Mouse (Mus musculus): ENCODE measurements around the gene Cnppd1. TPM values are rescaled to one million over a fixed set of nuclear protein-coding genes. Genes with fewer than 3 reads are reported as not detected.

Gene Cnppd1
- polyA plus RNA-seq, 1 experiment from 2014 or later, result 48.1 TPM

Other genes starting within 250 kb of the Cnppd1 start
- gene Cryba2, start 249.6 kb downstream of the Cnppd1 start, polyA plus RNA-seq (2016; fragmentation: Nextera tagmentation; extraction: Ambion mirVana), result not detected in 2 replicates
- gene Cfap65, start 207.1 kb downstream of the Cnppd1 start, polyA plus RNA-seq (2016; fragmentation: Nextera tagmentation; extraction: Ambion mirVana), result 0.24 and 0.55 TPM in 2 replicates
- gene Ihh, start 191.0 kb downstream of the Cnppd1 start, polyA plus RNA-seq (2016; fragmentation: Nextera tagmentation; extraction: Ambion mirVana), result 0.19 TPM in 1 of 2 replicates, not detected in the other
- gene Nhej1, start 17.5 kb downstream of the Cnppd1 start, polyA plus RNA-seq (2016; fragmentation: Nextera tagmentation; extraction: Ambion mirVana), result 10.1 and 10.9 TPM in 2 replicates
- not detected in 2 replicates for gene Slc23a3, start 8.8 kb downstream of the Cnppd1 start, polyA plus RNA-seq (2016; fragmentation: Nextera tagmentation; extraction: Ambion mirVana)
- gene Retreg2, start 67 bp upstream of the Cnppd1 start, polyA plus RNA-seq (2016; fragmentation: Nextera tagmentation; extraction: Ambion mirVana), result 63.5 and 70.6 TPM in 2 replicates
- 30.4 and 32.8 TPM in 2 replicates for gene Zfand2b, start 25.9 kb upstream of the Cnppd1 start, polyA plus RNA-seq (2016; fragmentation: Nextera tagmentation; extraction: Ambion mirVana)
- 30.8 and 36.3 TPM in 2 replicates for gene Abcb6, start 37.7 kb upstream of the Cnppd1 start, polyA plus RNA-seq (2016; fragmentation: Nextera tagmentation; extraction: Ambion mirVana)
- 21.5 and 23.4 TPM in 2 replicates for gene Ankzf1, start 49.4 kb upstream of the Cnppd1 start, polyA plus RNA-seq (2016; fragmentation: Nextera tagmentation; extraction: Ambion mirVana)
- 29.1 and 29.9 TPM in 2 replicates for gene Atg9a, start 49.5 kb upstream of the Cnppd1 start, polyA plus RNA-seq (2016; fragmentation: Nextera tagmentation; extraction: Ambion mirVana)
- gene Glb1l, start 68.1 kb upstream of the Cnppd1 start, polyA plus RNA-seq (2016; fragmentation: Nextera tagmentation; extraction: Ambion mirVana), result 22.6 and 22.7 TPM in 2 replicates
- 122 and 132 TPM in 2 replicates for gene Stk16, start 68.1 kb upstream of the Cnppd1 start, polyA plus RNA-seq (2016; fragmentation: Nextera tagmentation; extraction: Ambion mirVana)
- 8.1 and 9.1 TPM in 2 replicates for gene Tuba4a, start 77.2 kb upstream of the Cnppd1 start, polyA plus RNA-seq (2016; fragmentation: Nextera tagmentation; extraction: Ambion mirVana)
- not detected in 2 replicates for gene A630095N17Rik, start 89.4 kb upstream of the Cnppd1 start, polyA plus RNA-seq (2016; fragmentation: Nextera tagmentation; extraction: Ambion mirVana)
- 38.1 and 41.5 TPM in 2 replicates for gene Dnajb2, start 93.7 kb upstream of the Cnppd1 start, polyA plus RNA-seq (2016; fragmentation: Nextera tagmentation; extraction: Ambion mirVana)
- gene Ptprn, start 121.8 kb upstream of the Cnppd1 start, polyA plus RNA-seq (2016; fragmentation: Nextera tagmentation; extraction: Ambion mirVana), result 6.8 and 7.5 TPM in 2 replicates
- 29.2 and 32.8 TPM in 2 replicates for gene Resp18, start 135.7 kb upstream of the Cnppd1 start, polyA plus RNA-seq (2016; fragmentation: Nextera tagmentation; extraction: Ambion mirVana)
- 137 and 140 TPM in 2 replicates for gene Dnpep, start 175.3 kb upstream of the Cnppd1 start, polyA plus RNA-seq (2016; fragmentation: Nextera tagmentation; extraction: Ambion mirVana)
- gene Des, start 217.6 kb upstream of the Cnppd1 start, polyA plus RNA-seq (2016; fragmentation: Nextera tagmentation; extraction: Ambion mirVana), result 0.74 and 0.78 TPM in 2 replicates
- gene Speg, start 232.6 kb upstream of the Cnppd1 start, polyA plus RNA-seq (2016; fragmentation: Nextera tagmentation; extraction: Ambion mirVana), result 10.0 and 11.3 TPM in 2 replicates

All from forebrain, embryonic 12.5 days (tissue).